Mouse (Mus musculus): ENCODE measurements at regions not wholly inside any gene's neighbourhood (a gene's known extent, or its start where the extent isn't known, plus 50 kb on each side); places are given as distances from the start of the nearest gene placed in this dataset.

DNA sequence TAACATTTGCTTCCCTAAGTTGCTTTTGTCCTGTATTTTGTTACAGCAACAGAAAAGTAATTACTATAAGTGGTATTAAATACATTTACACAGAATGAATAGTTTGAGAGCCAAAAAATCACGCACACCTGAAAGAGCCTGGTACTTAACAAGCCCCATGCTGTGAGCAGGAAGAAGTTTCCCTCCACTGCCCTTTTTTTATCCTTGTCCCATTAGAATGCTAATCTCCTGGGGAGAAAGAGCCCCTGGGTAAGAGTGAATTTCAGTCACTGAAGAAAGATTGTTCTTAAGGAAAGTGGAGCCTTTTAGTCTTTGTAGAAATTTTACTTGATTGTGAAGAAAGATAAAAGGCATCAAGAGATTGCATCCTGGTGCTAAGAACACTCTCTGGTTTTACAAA lies 980.2 kb downstream of the Dpp10 start:
- no peak overlapping the region for H3K9ac ChIP-seq (replicated peaks; ENCODE audit: low read length)
- no peaks in the 10 kb centered on the region for H3K4me1 ChIP-seq (ENCODE audit: control insufficient read depth, insufficient read depth, low read length)
- no peak overlapping the region for H3K4me3 ChIP-seq (ENCODE audit: low read depth, low read length)
- no peak for ATAC-seq (replicated peaks; ENCODE audit: insufficient number of reproducible peaks, low FRiP score, low TSS enrichment, low read depth)
- 10% methylated on average over 1 of the region's 1 CpGs for WGBS
- no peaks in the 10 kb centered on the region for H3K36me3 ChIP-seq (replicated peaks; ENCODE audit: control insufficient read depth, insufficient read depth, low read depth, low read length)
- DNase-seq (ENCODE audit: low spot score), result peak; percentile 1
- H3K27me3 ChIP-seq (ENCODE audit: control insufficient read depth, insufficient read depth, low read length), result no peaks in the 10 kb centered on the region
- no peaks in the 10 kb centered on the region for H3K9me3 ChIP-seq (replicated peaks; ENCODE audit: control insufficient read depth, low read length)
- no peak overlapping the region for H3K4me2 ChIP-seq (ENCODE audit: low read depth, low read length)
- H3K27ac ChIP-seq (replicated peaks; ENCODE audit: low read depth, low read length), result no peak overlapping the region
